Mouse (Mus musculus) kidney, adult 2 months (tissue): ENCODE measurements around the gene Krt24. TPM values are rescaled to one million over a fixed set of nuclear protein-coding genes. Genes with fewer than 3 reads are reported as not detected.
"Not testable (repeated sequence)": the region's sequence is repeated elsewhere in the genome, so short reads cannot be mapped to it uniquely, and the experiment has no call there.

Source experiments
- DNase-seq: peaks from one replicate; pipeline ENCODE4 v3.0.0; 2021
- H3K27ac ChIP-seq: fragments of 200-500 bp; 2 replicates; pipeline ENCODE4 v1.5.1; 2012; ENCODE audit warnings: low read depth, low read length, control low read depth, inconsistent platforms; ENCODE audit not compliant: insufficient read depth
- H3K27me3 ChIP-seq: fragments of 200-500 bp; replicated peaks from 2 replicates; pipeline ENCODE4 v1.6.1; 2012; ENCODE audit warnings: mild to moderate bottlenecking, moderate library complexity, low read length, inconsistent platforms; ENCODE audit not compliant: control insufficient read depth, insufficient read depth
- H3K36me3 ChIP-seq: fragments of 200-500 bp; 2 replicates; pipeline ENCODE4 v1.6.1; 2012; ENCODE audit warnings: mild to moderate bottlenecking, moderate library complexity, low read length, inconsistent platforms; ENCODE audit not compliant: control insufficient read depth, insufficient read depth
- H3K4me1 ChIP-seq: fragments of 200-500 bp; 2 replicates; pipeline ENCODE4 v1.6.1; 2011; ENCODE audit warnings: low read length; ENCODE audit not compliant: control insufficient read depth, insufficient read depth
- H3K4me3 ChIP-seq: fragments of 200-500 bp; 2 replicates; pipeline ENCODE4 v1.5.1; 2011; ENCODE audit warnings: mild to moderate bottlenecking, low read depth, low read length, control low read depth; ENCODE audit not compliant: insufficient read depth
- CTCF ChIP-seq: fragments of 200-500 bp; conservative IDR thresholded peaks from 2 replicates; pipeline ENCODE4 v1.5.1; 2011; ENCODE audit warnings: low read depth, mild to moderate bottlenecking, control low read depth, low read length, moderate library complexity, mixed read lengths; ENCODE audit not compliant: insufficient read depth, insufficient read length
- POLR2A ChIP-seq: fragments of 200-500 bp; IDR thresholded peaks from one replicate; pipeline ENCODE4 v1.6.1; 2011; ENCODE audit warnings: low read depth, low read length, control low read depth
- WGBS: fragments of 180-500 bp; shearing (Covaris S2); methylation state at CpG from one replicate; pipeline ENCODE4 v1.1.7; 2018; 5-methylcytosine and 5-hydroxymethylcytosine counted together
- polyA plus RNA-seq: library from polyadenylated mRNA; depleted of rRNA; stranded (reverse); fragments of >200 nt; gene quantifications from 2 replicates; pipeline ENCODE4 v1.2.3, GENCODE M21; 2012

Krt24 gene
- polyA plus RNA-seq, 1 experiment: not detected

- 79% methylated on average over 4 of the region's 4 CpGs for WGBS
- Histone ChIP-seq H3K27me3 (no peaks in the 10 kb centered on the region), H3K4me1 (no peaks in the 10 kb centered on the region), H3K4me3 (no peak overlapping the region), H3K36me3 (no peaks in the 10 kb centered on the region), H3K27ac (no peak overlapping the region)
- DNase-seq: no peak
- TF ChIP-seq POLR2A: no peak
- TF ChIP-seq CTCF: 0 out of 2 replicates have a peak, but pooled peaks have one; percentile 6
Observed at GRCm38 (mm10) chr11:99256213-99256612, 28.8 kb downstream of the Krt24 start.

GRCm38 (mm10) chr11:99255316-99255715 is 29.7 kb downstream of the Krt24 start:
- Histone ChIP-seq H3K4me1 (no peaks in the 10 kb centered on the region), H3K4me3 (no peak overlapping the region), H3K27ac (no peak overlapping the region), H3K27me3 (no peaks in the 10 kb centered on the region), H3K36me3 (no peaks in the 10 kb centered on the region)
- TF ChIP-seq POLR2A (no peak), CTCF (no peak)
- 90% methylated on average over 8 of the region's 8 CpGs for WGBS
- no peak for DNase-seq

GRCm38 (mm10) chr11:99253893-99254292 is 31.2 kb downstream of the Krt24 start:
- Histone ChIP-seq H3K4me1 (no peaks in the 10 kb centered on the region), H3K36me3 (no peaks in the 10 kb centered on the region), H3K4me3 (no peak overlapping the region), H3K27ac (no peak overlapping the region), H3K27me3 (no peaks in the 10 kb centered on the region)
- DNase-seq: no peak
- 60% methylated on average over 2 of the region's 2 CpGs for whole genome bisulfite sequencing
- TF ChIP-seq CTCF (0 out of 2 replicates have a peak, but pooled peaks have one; percentile 2), POLR2A (no peak)

GRCm38 (mm10) chr11:99252671-99253070 is 32.4 kb downstream of the Krt24 start:
- H3K27me3 ChIP-seq: no peaks in the 10 kb centered on the region
- H3K27ac ChIP-seq: no peak overlapping the region
- no peak overlapping the region for H3K4me3 ChIP-seq
- no peak for DNase-seq
- WGBS: 66% methylated on average over 8 of the region's 8 CpGs
- TF ChIP-seq POLR2A: no peak
- H3K36me3 ChIP-seq: no peaks in the 10 kb centered on the region
- no peaks in the 10 kb centered on the region for H3K4me1 ChIP-seq

GRCm38 (mm10) chr11:99250666-99251065 is 34.4 kb downstream of the Krt24 start:
- Histone ChIP-seq H3K36me3 (no peaks in the 10 kb centered on the region), H3K4me1 (no peaks in the 10 kb centered on the region), H3K4me3 (no peak overlapping the region), H3K27me3 (no peaks in the 10 kb centered on the region), H3K27ac (no peak overlapping the region)
- DNase-seq: no peak
- no peak for TF ChIP-seq POLR2A
- TF ChIP-seq CTCF: no peak
- WGBS: 44% methylated on average over 3 of the region's 3 CpGs

GRCm38 (mm10) chr11:99250241-99250640 is 34.8 kb downstream of the Krt24 start:
- no peaks in the 10 kb centered on the region for H3K36me3 ChIP-seq
- no peaks in the 10 kb centered on the region for H3K4me1 ChIP-seq
- TF ChIP-seq POLR2A (no peak), CTCF (no peak)
- WGBS: 47% methylated on average over 5 of the region's 5 CpGs
- no peak overlapping the region for H3K27ac ChIP-seq
- H3K4me3 ChIP-seq: no peak overlapping the region
- no peaks in the 10 kb centered on the region for H3K27me3 ChIP-seq
- no peak for DNase-seq

GRCm38 (mm10) chr11:99249115-99249514 is 35.9 kb downstream of the Krt24 start:
- no peak overlapping the region for H3K4me3 ChIP-seq
- TF ChIP-seq CTCF (peak; percentile 53), POLR2A (no peak)
- H3K36me3 ChIP-seq: no peaks in the 10 kb centered on the region
- no peaks in the 10 kb centered on the region for H3K4me1 ChIP-seq
- DNase-seq: no peak
- H3K27ac ChIP-seq: no peak overlapping the region
- 67% methylated on average over 4 of the region's 4 CpGs for WGBS
- H3K27me3 ChIP-seq: no peaks in the 10 kb centered on the region

- 95% methylated on average over 4 of the region's 4 CpGs for WGBS
- Histone ChIP-seq H3K4me3 (no peak overlapping the region), H3K4me1 (0 out of 2 replicates have a peak, but pooled peaks cover 4% of the 10 kb centered on the region), H3K27ac (no peak overlapping the region), H3K36me3 (no peaks in the 10 kb centered on the region), H3K27me3 (no peaks in the 10 kb centered on the region)
- TF ChIP-seq POLR2A (no peak), CTCF (no peak)
- no peak for DNase-seq
Observed at GRCm38 (mm10) chr11:99247916-99248315, 37.1 kb downstream of the Krt24 start.

- not testable (repeated sequence) for DNase-seq, H3K27ac ChIP-seq, H3K4me3 ChIP-seq, H3K36me3 ChIP-seq, H3K4me1 ChIP-seq, H3K27me3 ChIP-seq
- WGBS: 50% methylated on average over 3 of the region's 3 CpGs
Observed at GRCm38 (mm10) chr11:99244519-99244918, 40.5 kb downstream of the Krt24 start.
